Comparison of ENCODE assay signal across 8 mouse cellular contexts in genomic region chr9:122310613-122311049, GRCm38 (mm10). TPM values are rescaled to one million over a fixed set of nuclear protein-coding genes. Genes with fewer than 3 reads are reported as not detected.
DNase-seq lines count a peak whose midpoint lies in the region; ATAC-seq and TF ChIP-seq lines count a peak whose summit lies in the region.

No protein-coding gene starts in this region.

- DNase-seq in 3T3-L1 (ENCODE audit: low read depth, low spot score): peak; percentile 95
- DNase-seq in adrenal gland, postnatal 36 days: peak; percentile 87 to 90
- peak; percentile 82 to 93 for DNase-seq in heart, adult 18-20 months
- DNase-seq in kidney, adult 18-20 months: peak; percentile 90
- DNase-seq in limb, embryonic 11.5 days (ENCODE audit: low spot score): peak; percentile 92

- no peaks in the 10 kb centered on the region for H3K9me3 ChIP-seq in embryonic facial prominence, embryonic 12.5 days
- no peaks in the 10 kb centered on the region for H3K9me3 ChIP-seq in limb, embryonic 11.5 days (ENCODE audit: control insufficient read depth, low read length)
- H3K9me3 ChIP-seq in midbrain, embryonic 13.5 days: no peaks in the 10 kb centered on the region

- H3K27me3 ChIP-seq in embryonic facial prominence, embryonic 12.5 days: no peaks in the 10 kb centered on the region
- no peaks in the 10 kb centered on the region for H3K27me3 ChIP-seq in limb, embryonic 11.5 days (ENCODE audit: control insufficient read depth, insufficient read depth, low read length)
- no peaks in the 10 kb centered on the region; the same call in 1 of the 2 replicates for H3K27me3 ChIP-seq in midbrain, embryonic 13.5 days
- no peaks in the 10 kb centered on the region for H3K27me3 ChIP-seq in small intestine, adult 2 months (ENCODE audit: control insufficient read depth, insufficient read depth, low read length)

- H3K36me3 ChIP-seq in embryonic facial prominence, embryonic 12.5 days: no peaks in the 10 kb centered on the region
- no peaks in the 10 kb centered on the region for H3K36me3 ChIP-seq in limb, embryonic 11.5 days (ENCODE audit: control insufficient read depth, insufficient read depth, low read length)
- H3K36me3 ChIP-seq in midbrain, embryonic 13.5 days: no peaks in the 10 kb centered on the region
- H3K36me3 ChIP-seq in small intestine, adult 2 months (ENCODE audit: control insufficient read depth, insufficient read depth, low read length): no peaks in the 10 kb centered on the region

- 0 out of 2 replicates have a peak overlapping the region, but pooled peaks have one; percentile 28 for H3K9ac ChIP-seq in embryonic facial prominence, embryonic 12.5 days
- peak overlapping the region; percentile 74 for H3K9ac ChIP-seq in limb, embryonic 11.5 days (ENCODE audit: low read length)
- peak overlapping the region; percentile 64 for H3K9ac ChIP-seq in midbrain, embryonic 13.5 days (replicated peaks)

- H3K4me3 ChIP-seq in embryonic facial prominence, embryonic 12.5 days: peak overlapping the region; percentile 36
- H3K4me3 ChIP-seq in limb, embryonic 11.5 days (ENCODE audit: low read depth, low read length): peak overlapping the region; percentile 29
- peak overlapping the region; percentile 42 for H3K4me3 ChIP-seq in midbrain, embryonic 13.5 days (replicated peaks)
- peak overlapping the region; percentile 87 for H3K4me3 ChIP-seq in small intestine, adult 2 months (ENCODE audit: low read depth, low read length)

- peak overlapping the region; percentile 54 for H3K4me2 ChIP-seq in embryonic facial prominence, embryonic 12.5 days (replicated peaks)
- H3K4me2 ChIP-seq in limb, embryonic 11.5 days (ENCODE audit: low read depth, severe bottlenecking): peak overlapping the region; percentile 48
- peak overlapping the region; percentile 59 for H3K4me2 ChIP-seq in midbrain, embryonic 13.5 days (replicated peaks)

- TF ChIP-seq CTCF in small intestine, adult 2 months (IDR thresholded peaks at IDR 0.05; ENCODE audit: extremely low read depth, insufficient read length, insufficient replicate concordance, low read depth, low read length): peak; percentile 99

- peak overlapping the region; percentile 83 for H3K27ac ChIP-seq in embryonic facial prominence, embryonic 12.5 days
- peak overlapping the region; percentile 36; the same call in 1 of the 2 replicates for H3K27ac ChIP-seq in limb, embryonic 11.5 days (replicated peaks; ENCODE audit: low read depth, low read length)
- H3K27ac ChIP-seq in midbrain, embryonic 13.5 days: no peak overlapping the region
- peak overlapping the region; percentile 84 for H3K27ac ChIP-seq in small intestine, adult 2 months (ENCODE audit: insufficient read depth, low read depth, low read length)

- 6% methylated on average over 18 of the region's 19 CpGs for WGBS in embryonic facial prominence, embryonic 12.5 days
- 4% methylated on average over 19 of the region's 19 CpGs for WGBS in limb, embryonic 11.5 days
- WGBS in midbrain, embryonic 13.5 days: 8% methylated on average over 18 of the region's 19 CpGs
- WGBS in small intestine, adult 2 months: under 1% methylated on average over 19 of the region's 19 CpGs

- ATAC-seq in embryonic facial prominence, embryonic 12.5 days (ENCODE audit: insufficient number of reproducible peaks, insufficient read depth, low FRiP score, low TSS enrichment): peak; percentile 85
- ATAC-seq in limb, embryonic 11.5 days (ENCODE audit: insufficient number of reproducible peaks, low FRiP score, low TSS enrichment, low read depth): peak; percentile 89
- ATAC-seq in midbrain, embryonic 13.5 days: peak; percentile 89

- TF ChIP-seq POLR2A in small intestine, adult 2 months (IDR thresholded peaks at IDR 0.05; ENCODE audit: low read depth, low read length): no peak

- H3K4me1 ChIP-seq in embryonic facial prominence, embryonic 12.5 days: peaks cover 6% of the 10 kb centered on the region; the same call in 1 of the 2 replicates
- H3K4me1 ChIP-seq in limb, embryonic 11.5 days (ENCODE audit: control insufficient read depth, insufficient read depth, low read length): no peaks in the 10 kb centered on the region; the same call in 1 of the 2 replicates
- 0 out of 2 replicates have a peak, but pooled peaks cover 2% of the 10 kb centered on the region for H3K4me1 ChIP-seq in midbrain, embryonic 13.5 days (replicated peaks)
- H3K4me1 ChIP-seq in small intestine, adult 2 months (ENCODE audit: control insufficient read depth, insufficient read depth, insufficient read length, low read length): peaks cover 6% of the 10 kb centered on the region; the same call in 1 of the 2 replicates

RNA-seq across cellular contexts. Expression of gene Ano10, which starts 16.4 kb away (rescaled TPM):
- 10 to 100 TPM; 61.7 to 95.9 TPM for total RNA-seq in adrenal gland, postnatal 36 days (2021)
- polyA plus RNA-seq in embryonic facial prominence, embryonic 12.5 days (2016; fragmentation: Nextera tagmentation; extraction: Ambion mirVana): 39.0 and 39.2 TPM in 2 replicates
- total RNA-seq in heart, adult 18-20 months (2021): 100 to 1,000 TPM in 1 of 2 experiments, 10 to 100 TPM in 1; 83.6 to 151 TPM
- 25.9 and 26.8 TPM in 2 replicates for polyA plus RNA-seq in limb, embryonic 11.5 days (2014; fragmentation: Nextera tagmentation; extraction: Ambion mirVana)
- polyA plus RNA-seq in midbrain, embryonic 13.5 days (2015; fragmentation: Nextera tagmentation; extraction: Ambion mirVana): 44.6 and 45.4 TPM in 2 replicates
- polyA plus RNA-seq in small intestine, adult 2 months (2012; rRNA removed): 24.8 and 80.3 TPM in 2 replicates

RNA-seq across cellular contexts. Expression of gene Abhd5, which starts 40.8 kb away (rescaled TPM):
- 100 to 1,000 TPM in 1 of 2 experiments, 10 to 100 TPM in 1; 91.9 to 117 TPM for total RNA-seq in adrenal gland, postnatal 36 days (2021)
- 25.6 and 28.1 TPM in 2 replicates for polyA plus RNA-seq in embryonic facial prominence, embryonic 12.5 days (2016; fragmentation: Nextera tagmentation; extraction: Ambion mirVana)
- 10 to 100 TPM; 63.8 to 68.7 TPM for total RNA-seq in heart, adult 18-20 months (2021)
- polyA plus RNA-seq in limb, embryonic 11.5 days (2014; fragmentation: Nextera tagmentation; extraction: Ambion mirVana): 19.5 and 21.9 TPM in 2 replicates
- 14.2 and 17.7 TPM in 2 replicates for polyA plus RNA-seq in midbrain, embryonic 13.5 days (2015; fragmentation: Nextera tagmentation; extraction: Ambion mirVana)
- polyA plus RNA-seq in small intestine, adult 2 months (2012; rRNA removed): 7.2 and 9.2 TPM in 2 replicates

Comparison
In these comparisons a context has a peak if more than half of its experiments do, and no peak if none do; other contexts are left out.
1. H3K4me3 ChIP-seq: peak in every context shown above with its lines; median percentile 87 in small intestine, adult 2 months; 42 in midbrain, embryonic 13.5 days; 36 in embryonic facial prominence, embryonic 12.5 days; 29 in limb, embryonic 11.5 days.